Mouse (Mus musculus) lung, embryonic 14.5 days (tissue): ENCODE data around the gene Btbd8. TPM values are rescaled to one million over a fixed set of nuclear protein-coding genes. Genes with fewer than 3 reads are reported as not detected.

Source experiments
- ATAC-seq: fragments of 200-750 bp; cut with Nextera tagmentation; 2 replicates; pipeline ENCODE4 v1.8.0; 2017; ENCODE audit warnings: mild to moderate bottlenecking, moderate TSS enrichment, moderate library complexity; ENCODE audit not compliant: insufficient read depth
- DNase-seq: peaks from one replicate; pipeline ENCODE4 v3.0.0-alpha.2; 2015
- H3K27ac ChIP-seq: fragments of 300-500 bp; sonication (generic); 2 replicates; pipeline ENCODE4 v1.5.1; 2014; ENCODE audit warnings: low read depth, mild to moderate bottlenecking, moderate library complexity
- H3K27me3 ChIP-seq: fragments of 300-500 bp; sonication (generic); 2 replicates; pipeline ENCODE4 v1.6.1; 2014; ENCODE audit warnings: low read length, control low read depth; ENCODE audit not compliant: insufficient read depth
- H3K36me3 ChIP-seq: fragments of 300-500 bp; sonication (generic); 2 replicates; pipeline ENCODE4 v1.6.1; 2014; ENCODE audit warnings: control low read depth; ENCODE audit not compliant: insufficient read depth
- H3K4me1 ChIP-seq: fragments of 300-500 bp; sonication (generic); 2 replicates; pipeline ENCODE4 v1.6.1; 2014; ENCODE audit warnings: antibody characterized with exemption, control low read depth; ENCODE audit not compliant: insufficient read depth
- H3K4me2 ChIP-seq: fragments of 300-500 bp; sonication (generic); 2 replicates; pipeline ENCODE4 v1.6.1; 2014; ENCODE audit warnings: mild to moderate bottlenecking
- H3K4me3 ChIP-seq: fragments of 300-500 bp; sonication (generic); 2 replicates; pipeline ENCODE4 v1.5.1; 2014; ENCODE audit warnings: low read depth, low read length
- H3K9ac ChIP-seq: fragments of 300-500 bp; sonication (generic); 2 replicates; pipeline ENCODE4 v1.6.1; 2014
- H3K9me3 ChIP-seq: fragments of 300-500 bp; sonication (generic); 2 replicates; pipeline ENCODE4 v1.6.1; 2016; ENCODE audit warnings: low read depth, low read length, control low read depth
- CTCF ChIP-seq: IDR thresholded peaks from 2 replicates; pipeline ENCODE4 v1.5.1; 2016; ENCODE audit warnings: antibody characterized with exemption, low read depth
- WGBS: fragments of 180-500 bp; shearing (Covaris S2); extraction: QIAGEN DNeasy Blood & Tissue Kit; methylation state at CpG from one replicate; pipeline ENCODE4 v1.1.7; 2014; 5-methylcytosine and 5-hydroxymethylcytosine counted together
- polyA plus RNA-seq: library from polyadenylated mRNA; unstranded; fragments of >200 nt; fragmentation: Nextera tagmentation; extraction: Ambion mirVana; gene quantifications from 2 replicates; pipeline ENCODE4 v1.2.1, GENCODE M21; 2014

Gene Btbd8
- polyA plus RNA-seq, 1 experiment from 2014 or later, result 4.3 TPM

GRCm38 (mm10) chr5:107449620-107450019 lies 11.8 kb downstream of the Btbd8 start:
- Histone ChIP-seq H3K9ac (no peak overlapping the region), H3K27ac (no peak overlapping the region), H3K4me3 (no peak overlapping the region), H3K36me3 (0 out of 2 replicates have a peak, but pooled peaks cover 4% of the 10 kb centered on the region), H3K4me1 (no peaks in the 10 kb centered on the region), H3K9me3 (no peaks in the 10 kb centered on the region), H3K4me2 (no peak overlapping the region), H3K27me3 (no peaks in the 10 kb centered on the region)
- no peak for TF ChIP-seq CTCF
- DNase-seq (no peak), ATAC-seq (no peak)
- 85% methylated on average over 5 of the region's 5 CpGs for WGBS

- no peaks in the 10 kb centered on the region for H3K4me1 ChIP-seq
- H3K4me3 ChIP-seq, result no peak overlapping the region
- 0 out of 2 replicates have a peak, but pooled peaks cover 4% of the 10 kb centered on the region for H3K36me3 ChIP-seq
- no peaks in the 10 kb centered on the region for H3K9me3 ChIP-seq
- WGBS, result 94% methylated on average over 5 of the region's 5 CpGs
- no peak for TF ChIP-seq CTCF
- DNase-seq (no peak), ATAC-seq (no peak)
- H3K9ac ChIP-seq, result no peak overlapping the region
- no peak overlapping the region for H3K27ac ChIP-seq
- no peaks in the 10 kb centered on the region for H3K27me3 ChIP-seq
- no peak overlapping the region for H3K4me2 ChIP-seq
Measured at GRCm38 (mm10) chr5:107450299-107450698, 12.5 kb downstream of the Btbd8 start.

- Histone ChIP-seq H3K4me1 (no peaks in the 10 kb centered on the region), H3K27me3 (no peaks in the 10 kb centered on the region), H3K27ac (no peak overlapping the region), H3K4me3 (no peak overlapping the region), H3K9ac (no peak overlapping the region), H3K4me2 (no peak overlapping the region), H3K36me3 (no peaks in the 10 kb centered on the region), H3K9me3 (no peaks in the 10 kb centered on the region)
- TF ChIP-seq CTCF, result no peak
- no peak for ATAC-seq
- WGBS, result 83% methylated on average over 4 of the region's 4 CpGs
- no peak for DNase-seq
Measured at GRCm38 (mm10) chr5:107462147-107463076, 24.6 kb downstream of the Btbd8 start.

- Histone ChIP-seq H3K4me3 (no peak overlapping the region), H3K36me3 (peaks cover 5% of the 10 kb centered on the region), H3K4me1 (no peaks in the 10 kb centered on the region), H3K4me2 (no peak overlapping the region), H3K27ac (no peak overlapping the region), H3K27me3 (no peaks in the 10 kb centered on the region), H3K9me3 (no peaks in the 10 kb centered on the region), H3K9ac (no peak overlapping the region)
- no peak for TF ChIP-seq CTCF
- WGBS, result 54% methylated on average over 5 of the region's 5 CpGs
- no peak for ATAC-seq
- no peak for DNase-seq
Measured at GRCm38 (mm10) chr5:107466501-107466900, 28.7 kb downstream of the Btbd8 start.

GRCm38 (mm10) chr5:107467098-107467497 lies 29.3 kb downstream of the Btbd8 start:
- H3K4me3 ChIP-seq, result no peak overlapping the region
- H3K27ac ChIP-seq, result no peak overlapping the region
- H3K4me2 ChIP-seq, result no peak overlapping the region
- DNase-seq, result no peak
- peaks cover 5% of the 10 kb centered on the region for H3K36me3 ChIP-seq
- no peak overlapping the region for H3K9ac ChIP-seq
- H3K4me1 ChIP-seq, result no peaks in the 10 kb centered on the region
- H3K27me3 ChIP-seq, result no peaks in the 10 kb centered on the region
- TF ChIP-seq CTCF, result no peak
- ATAC-seq, result no peak
- WGBS, result 86% methylated on average over 4 of the region's 4 CpGs
- no peaks in the 10 kb centered on the region for H3K9me3 ChIP-seq

GRCm38 (mm10) chr5:107470600-107471329 lies 33.0 kb downstream of the Btbd8 start:
- no peak for DNase-seq
- H3K9me3 ChIP-seq, result no peaks in the 10 kb centered on the region
- no peak overlapping the region for H3K4me2 ChIP-seq
- no peak overlapping the region for H3K9ac ChIP-seq
- no peak overlapping the region for H3K27ac ChIP-seq
- peaks cover 5% of the 10 kb centered on the region for H3K36me3 ChIP-seq
- 66% methylated on average over 10 of the region's 10 CpGs for WGBS
- H3K4me1 ChIP-seq, result no peaks in the 10 kb centered on the region
- H3K4me3 ChIP-seq, result no peak overlapping the region
- ATAC-seq, result no peak
- H3K27me3 ChIP-seq, result no peaks in the 10 kb centered on the region
- no peak for TF ChIP-seq CTCF

GRCm38 (mm10) chr5:107480194-107480593 lies 42.4 kb downstream of the Btbd8 start:
- 83% methylated on average over 2 of the region's 2 CpGs for WGBS
- no peak for TF ChIP-seq CTCF
- no peak for DNase-seq

More at GRCm38 (mm10) chr5:107480194-107480593, 42.4 kb downstream of the Btbd8 start:
- Histone ChIP-seq H3K4me2 (no peak overlapping the region), H3K4me1 (no peaks in the 10 kb centered on the region), H3K9me3 (no peaks in the 10 kb centered on the region), H3K27ac (no peak overlapping the region), H3K36me3 (no peaks in the 10 kb centered on the region), H3K4me3 (no peak overlapping the region), H3K9ac (no peak overlapping the region), H3K27me3 (no peaks in the 10 kb centered on the region)
- ATAC-seq, result no peak
